Mouse (Mus musculus) megakaryocyte, adult 5-6 weeks (primary cell): ENCODE measurements around the gene Tmprss6. TPM values are rescaled to one million over a fixed set of nuclear protein-coding genes. Genes with fewer than 3 reads are reported as not detected.
A peak's percentile ranks its signal among the peaks of the same experiment; 100 is the strongest.

Experiments
- ATAC-seq: 2 replicates; pipeline ENCODE4 v1.8.0; 2016; ENCODE audit warnings: mild to moderate bottlenecking, inconsistent platforms; ENCODE audit not compliant: poor library complexity, severe bottlenecking
- total RNA-seq, 2 experiments: library from RNA; stranded (forward) in 1 of 2; stranded (reverse) in 1 of 2; fragments of 153-499, 151-499 nt in 1 of 2; fragments of 221-1000, 200-1000 nt in 1 of 2; gene quantifications; 2 replicates each; pipeline versions ENCODE4 v1.2.3 to v1.2.4; 2015 to 2017

Tmprss6 gene
- total RNA-seq, 2 experiments from 2014 or later, result not detected

DNA sequence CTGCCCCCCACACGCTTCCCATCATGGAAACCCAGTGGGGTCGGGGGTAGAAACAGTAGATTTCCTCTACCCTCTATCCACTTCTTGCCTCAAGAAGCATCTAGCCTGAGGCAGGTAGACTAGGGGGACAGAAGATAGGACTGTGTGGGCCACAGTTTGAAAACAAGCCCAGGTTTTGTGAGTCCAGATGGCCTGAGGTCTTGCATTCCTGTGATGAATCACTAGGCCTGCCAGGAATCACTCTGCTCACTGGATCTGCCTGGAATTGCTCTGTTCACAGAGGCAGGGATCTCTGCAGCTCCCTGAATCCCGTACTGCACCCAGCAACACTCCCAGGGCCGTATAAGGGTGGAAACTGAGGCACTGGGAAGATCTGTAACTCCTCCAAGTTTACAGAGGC lies 14.9 kb upstream of the Tmprss6 start:
- no peak for ATAC-seq

DNA sequence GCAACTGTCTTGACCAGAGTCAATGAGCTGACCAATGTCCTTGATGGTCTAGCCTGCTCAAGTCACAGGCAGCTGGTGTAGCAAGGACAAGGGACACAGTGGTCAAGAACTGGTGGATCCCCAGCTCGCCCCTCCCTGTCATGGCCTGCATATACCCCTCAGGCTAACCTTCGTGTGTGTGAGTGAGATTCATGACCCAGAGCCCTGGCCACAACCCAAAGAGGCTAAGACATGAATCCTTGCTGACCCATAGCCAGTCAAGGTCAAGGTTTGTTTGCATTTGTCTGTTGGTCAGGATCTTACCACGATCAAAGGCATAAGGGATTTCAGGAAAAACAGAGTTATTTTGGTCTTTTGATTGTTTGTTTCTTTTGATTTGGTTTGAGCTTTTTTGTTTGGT lies 14.1 kb upstream of the Tmprss6 start:
- ATAC-seq, result no peak

DNA sequence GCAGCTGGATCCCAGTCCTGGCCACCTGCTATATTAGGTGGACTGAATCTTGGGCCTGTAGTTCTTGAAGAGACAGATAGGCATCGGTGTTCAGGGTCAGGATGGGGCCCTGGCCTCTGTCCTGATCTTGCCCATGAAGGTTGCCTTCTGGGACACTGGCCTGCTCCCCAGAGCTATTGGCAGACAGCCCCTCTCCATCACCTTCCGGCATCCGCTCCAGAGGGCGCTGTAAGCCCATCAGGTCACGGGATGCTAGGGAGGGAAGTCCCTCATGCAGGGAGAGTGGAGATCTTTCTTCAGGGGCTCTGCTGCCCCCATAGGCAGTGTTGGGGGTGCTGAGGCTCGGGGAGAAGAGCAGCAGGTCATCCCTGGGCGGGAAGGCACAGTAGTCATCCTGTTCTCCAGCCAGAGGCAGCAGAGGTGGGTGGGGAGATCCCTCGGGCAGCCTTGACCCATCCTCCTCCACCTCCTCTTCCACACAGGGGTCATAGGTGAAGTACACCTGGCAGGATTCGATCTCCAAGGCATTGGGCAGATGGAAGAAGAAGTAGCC lies 13.1 kb upstream of the Tmprss6 start:
- no peak for ATAC-seq

DNA sequence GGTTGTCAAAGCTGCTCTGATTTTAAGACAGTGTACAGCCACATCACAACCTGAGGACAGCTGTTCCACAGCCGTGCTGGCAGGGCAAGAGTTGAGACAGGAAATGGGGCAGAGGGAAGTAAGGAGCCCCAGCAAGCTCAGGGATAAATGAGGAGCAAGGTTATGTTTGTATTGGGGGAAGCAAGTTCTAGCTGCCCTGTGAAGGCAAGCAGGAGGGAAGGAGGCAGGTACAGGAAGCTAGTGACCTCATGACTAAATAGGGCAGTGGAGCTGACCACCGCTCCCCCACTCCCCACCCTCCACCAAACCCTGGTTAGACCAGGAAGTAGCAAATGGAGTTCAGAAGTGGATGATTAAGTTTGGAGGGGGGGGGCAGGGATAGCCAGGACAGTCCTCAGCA lies 12.6 kb upstream of the Tmprss6 start:
- no peak for ATAC-seq

DNA sequence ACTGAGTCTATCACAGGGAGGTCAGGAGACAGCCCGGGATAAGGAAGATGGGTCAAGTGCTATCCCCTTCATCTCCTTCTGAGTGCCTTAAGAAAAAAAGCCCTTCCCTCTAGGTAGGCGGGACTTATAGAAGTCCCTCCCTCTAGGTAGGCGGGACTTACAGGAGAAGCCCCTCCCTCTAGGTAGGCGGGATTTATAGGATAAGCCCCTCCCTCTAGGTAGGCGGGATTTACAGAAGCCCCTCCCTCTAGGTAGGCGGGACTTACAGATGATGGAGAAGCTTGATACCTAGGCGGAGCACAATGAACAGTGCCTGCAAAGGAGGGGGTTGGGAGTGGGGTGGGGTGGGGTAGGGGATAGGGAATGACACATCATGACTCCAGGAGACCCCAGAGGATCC lies 11.7 kb upstream of the Tmprss6 start:
- no peak for ATAC-seq

DNA sequence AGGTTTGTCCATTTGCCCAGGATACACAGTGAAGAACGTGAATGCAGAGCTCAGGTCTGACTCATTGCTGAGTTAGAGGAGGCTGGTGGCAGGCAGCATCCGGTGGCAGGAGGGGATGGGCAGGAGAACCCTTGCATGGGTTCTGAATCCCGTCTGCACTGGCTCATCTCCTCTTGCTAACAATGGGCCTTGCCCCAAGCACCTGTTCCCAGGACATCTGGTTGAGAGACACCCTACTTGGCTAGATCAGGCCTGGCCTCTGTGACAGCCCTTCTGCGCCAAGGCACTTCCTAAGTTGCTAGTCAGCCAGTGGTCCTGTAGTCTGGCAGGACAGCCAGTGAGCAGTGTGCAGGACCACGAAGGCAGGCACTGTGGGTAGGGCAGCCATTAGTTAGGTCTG lies 11.0 kb upstream of the Tmprss6 start:
- no peak for ATAC-seq

DNA sequence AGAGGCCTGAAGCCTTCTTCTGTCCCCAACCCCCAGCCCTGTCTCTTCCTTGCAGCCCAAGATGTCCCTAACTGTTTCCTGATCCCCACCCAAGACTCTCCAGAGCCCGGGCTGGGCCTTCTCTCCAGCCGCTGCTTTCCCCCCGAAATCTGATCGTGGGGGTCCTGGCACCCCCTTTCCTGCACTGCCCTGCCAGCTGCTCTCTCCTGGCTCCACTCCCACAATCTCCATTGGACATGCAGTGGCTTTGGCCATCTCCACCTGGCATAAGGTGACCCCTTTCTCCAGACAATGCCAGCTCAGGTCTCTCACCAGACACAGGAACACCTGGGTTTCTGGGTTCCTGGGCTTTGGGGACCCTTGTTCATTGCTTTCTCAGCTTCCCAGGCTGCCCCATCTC lies 9.6 kb upstream of the Tmprss6 start:
- no peak for ATAC-seq

DNA sequence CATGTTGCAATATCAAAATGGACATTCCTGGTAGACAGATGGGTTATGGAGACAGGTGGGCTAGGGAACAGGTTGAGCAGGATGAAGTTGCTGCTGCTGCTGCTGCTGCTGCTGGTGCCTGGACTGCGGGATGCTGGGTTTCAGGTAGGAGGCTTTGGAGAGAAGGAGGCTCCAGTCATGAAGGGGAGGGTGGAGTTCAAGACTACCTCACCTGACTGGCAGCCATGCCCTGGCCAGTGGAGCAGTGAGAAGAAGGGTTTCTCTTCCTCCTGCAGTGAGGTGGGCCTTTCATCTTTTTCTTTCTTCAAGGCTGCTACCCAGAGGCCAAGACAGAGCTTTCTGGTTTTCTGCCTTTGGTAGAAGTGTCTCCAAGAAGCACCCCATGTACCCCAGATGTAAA lies 8.4 kb upstream of the Tmprss6 start:
- no peak for ATAC-seq

DNA sequence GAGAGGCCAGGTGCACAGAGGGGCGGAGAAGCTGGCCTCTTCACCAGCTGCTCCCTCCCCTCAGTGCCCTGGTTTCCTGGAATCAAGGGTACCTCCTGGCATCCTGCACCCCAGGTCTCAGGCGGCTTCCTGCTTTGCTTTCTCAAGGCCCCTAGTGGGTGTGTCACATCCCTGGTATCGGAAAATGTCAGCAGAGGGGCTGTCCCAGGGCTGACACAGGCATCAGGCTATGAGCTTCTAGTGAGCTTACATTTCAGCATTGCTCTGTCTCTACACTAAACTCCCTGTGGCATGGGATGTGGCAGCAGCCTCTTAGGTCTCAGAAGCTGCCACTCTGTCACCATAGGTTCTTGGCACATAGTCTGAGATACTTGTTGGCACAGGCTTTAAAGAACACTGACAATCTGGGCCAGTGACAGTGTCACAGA lies 7.2 kb upstream of the Tmprss6 start:
- no peak for ATAC-seq

DNA sequence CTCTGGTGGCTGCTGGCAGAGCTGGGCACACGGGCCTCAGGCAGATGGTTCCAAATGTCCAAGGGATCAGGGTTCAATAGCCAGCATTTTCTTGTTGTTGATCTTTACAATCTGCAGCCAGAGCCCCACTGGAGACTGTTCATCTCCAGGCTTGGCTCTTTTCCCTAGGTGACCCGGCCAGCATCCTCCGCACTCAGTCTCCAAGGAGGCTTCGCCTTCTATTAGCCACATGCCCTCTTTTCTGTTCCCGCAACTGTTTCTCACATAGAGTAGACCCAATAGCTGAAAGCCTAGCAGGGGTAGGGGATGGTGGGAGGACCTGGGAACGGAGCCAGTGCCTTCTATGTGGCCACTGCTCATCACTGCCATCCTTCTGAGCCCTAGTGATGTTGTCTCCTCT lies 5.0 kb upstream of the Tmprss6 start:
- no peak for ATAC-seq

DNA sequence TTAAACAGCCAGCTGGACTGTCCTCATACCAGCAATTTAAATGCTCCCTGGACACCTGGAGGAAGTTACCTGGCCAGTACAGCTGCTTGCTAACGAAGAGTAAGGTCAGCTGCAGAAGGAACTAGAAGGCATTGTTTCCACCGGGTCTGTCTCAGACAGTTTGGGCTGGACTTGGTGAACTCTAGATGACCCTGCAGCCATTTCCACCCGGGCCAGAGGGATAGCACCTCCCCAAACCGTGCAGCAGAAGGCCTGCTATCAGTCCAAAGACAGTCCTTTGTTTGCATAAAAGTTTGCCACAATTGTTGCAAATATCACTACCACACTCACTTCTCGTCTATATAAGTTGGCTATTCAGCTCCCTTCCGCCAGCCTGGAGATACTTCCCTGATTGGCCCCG lies 3.5 kb upstream of the Tmprss6 start:
- no peak for ATAC-seq

DNA sequence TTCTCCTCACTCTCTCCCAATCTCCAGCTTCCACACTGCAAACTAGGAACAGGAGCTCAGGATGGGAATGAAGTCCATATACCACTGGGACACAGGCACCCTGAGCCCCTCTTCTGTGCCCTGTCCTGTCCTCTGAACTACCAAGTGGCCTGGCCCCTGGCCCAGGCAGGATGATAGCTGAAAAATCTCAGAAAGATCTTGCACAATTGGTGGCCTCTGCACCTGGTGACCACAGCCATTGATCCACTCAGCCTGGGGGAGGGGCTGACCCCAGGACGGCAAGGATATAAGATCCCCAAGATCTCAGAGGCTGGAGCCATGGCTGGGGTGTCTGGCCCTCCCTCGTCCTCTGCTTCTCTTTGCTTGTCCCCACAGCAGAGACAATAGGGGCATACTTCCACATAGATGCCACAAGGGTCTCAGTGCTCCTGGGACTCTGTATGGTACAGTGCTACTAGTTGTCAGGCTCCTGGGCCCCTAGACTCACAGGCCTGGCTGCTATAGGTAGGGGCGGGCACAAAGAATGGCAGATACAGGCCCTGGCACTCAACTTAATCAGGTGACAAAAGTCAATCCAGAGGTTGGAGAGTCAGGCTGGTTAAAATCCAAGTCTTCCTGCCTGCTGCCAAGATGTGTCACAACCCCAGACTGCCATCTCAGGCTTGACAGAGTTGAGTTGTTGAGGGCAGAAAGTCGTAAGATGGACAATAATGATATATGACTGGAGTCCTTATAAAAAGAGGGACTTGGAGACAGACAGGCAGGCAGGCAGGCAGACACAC lies 2.3 kb upstream of the Tmprss6 start:
- no peak for ATAC-seq

DNA sequence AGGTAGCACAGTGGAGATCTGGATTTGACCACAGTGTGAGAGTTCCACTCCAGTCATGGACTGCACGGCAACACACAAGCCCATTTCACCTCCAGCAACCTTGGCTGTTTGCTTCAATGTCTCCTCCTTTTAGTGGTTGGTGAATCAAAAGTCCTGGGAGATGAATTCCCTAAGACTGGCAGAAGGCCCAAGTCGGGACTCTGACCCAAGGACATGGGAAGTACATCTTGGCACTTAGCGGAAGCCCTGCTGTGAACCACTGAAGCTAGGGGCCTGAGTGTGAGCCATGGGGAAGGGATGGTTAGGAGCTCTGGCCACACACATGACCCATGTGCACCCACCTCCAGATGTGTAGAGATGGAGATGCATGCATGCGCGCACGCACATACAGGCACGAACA lies 864 bp downstream of the Tmprss6 start:
- ATAC-seq, result no peak

DNA sequence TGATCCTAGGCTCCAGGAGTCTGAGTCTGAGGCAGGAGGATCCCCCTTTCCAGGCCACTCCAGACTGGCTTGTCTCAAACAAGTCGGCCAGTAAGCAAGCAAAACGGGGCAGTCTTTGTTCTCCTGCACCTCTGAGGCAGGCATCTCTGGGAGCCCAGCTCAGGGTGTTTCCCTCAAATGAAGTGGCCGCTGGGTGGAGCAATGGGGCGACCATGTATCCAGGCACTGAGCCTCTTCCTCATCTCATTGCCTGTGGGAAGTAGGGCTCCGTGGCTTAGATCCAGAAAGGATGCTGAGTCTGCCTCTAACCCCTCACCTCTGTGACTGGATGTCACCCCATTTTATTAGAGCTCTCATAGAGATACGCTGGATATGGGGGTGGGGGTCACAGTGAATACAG lies 1.6 kb downstream of the Tmprss6 start:
- no peak for ATAC-seq

DNA sequence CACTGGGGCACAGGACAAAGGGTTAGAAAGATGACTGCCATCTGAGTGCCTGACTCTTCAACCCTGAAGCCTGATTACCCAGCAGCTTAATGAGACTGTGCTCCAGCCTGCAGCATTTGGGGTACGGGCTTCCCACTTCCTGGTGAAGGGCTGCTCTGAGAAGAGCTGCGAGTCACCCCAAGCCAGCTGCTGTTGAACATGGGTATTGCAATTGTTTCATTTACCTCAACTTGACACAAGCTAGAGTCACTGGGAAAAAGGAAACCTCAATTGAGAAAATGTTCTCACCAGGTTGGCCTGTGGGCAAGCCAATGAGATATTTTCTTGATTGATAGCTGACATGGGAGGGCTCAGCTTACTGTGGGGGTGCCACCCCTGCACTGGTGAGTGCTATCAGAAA lies 5.5 kb downstream of the Tmprss6 start:
- peak; percentile 21; the same call in 1 of the 2 replicates for ATAC-seq

DNA sequence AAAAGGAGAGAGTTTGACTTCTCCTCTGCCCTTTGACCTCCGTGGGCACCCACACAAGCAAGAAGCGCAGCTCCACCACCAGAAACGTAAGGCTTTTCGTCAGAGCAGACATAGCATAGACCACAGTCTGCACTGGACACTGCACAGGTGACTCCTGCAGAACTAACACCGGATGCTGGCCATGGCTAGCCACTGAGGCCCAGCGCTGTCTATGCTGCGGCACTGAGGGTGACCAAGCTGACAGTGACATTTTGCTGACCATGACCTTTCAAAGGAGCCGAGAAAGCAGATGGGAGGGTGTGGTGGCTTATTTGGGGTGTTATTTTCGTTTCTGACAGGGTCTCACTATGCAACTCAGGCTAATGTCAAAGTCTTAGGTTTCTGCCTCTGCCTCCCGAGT lies 11.2 kb downstream of the Tmprss6 start:
- peak; percentile 43; the same call in 1 of the 2 replicates for ATAC-seq

DNA sequence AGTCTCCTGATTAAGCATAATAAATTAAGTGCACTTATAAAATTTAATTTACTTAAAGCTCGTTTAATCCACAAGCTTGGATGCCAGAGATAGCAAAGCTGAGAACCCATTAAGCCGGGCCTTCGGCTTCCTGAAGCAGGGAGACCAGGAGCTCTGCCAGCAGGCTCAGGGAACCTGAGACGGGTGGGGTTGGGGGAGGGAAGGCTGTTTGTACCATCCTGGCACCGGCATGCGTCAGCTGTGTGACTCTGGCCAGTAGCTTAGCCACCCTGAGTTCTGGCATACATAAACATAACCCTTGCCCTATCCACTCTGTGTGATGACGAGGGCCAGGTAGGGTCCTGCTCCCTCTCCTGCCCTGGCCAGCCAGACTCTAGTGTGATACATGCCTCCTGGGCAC lies 12.4 kb downstream of the Tmprss6 start:
- ATAC-seq, result no peak

DNA sequence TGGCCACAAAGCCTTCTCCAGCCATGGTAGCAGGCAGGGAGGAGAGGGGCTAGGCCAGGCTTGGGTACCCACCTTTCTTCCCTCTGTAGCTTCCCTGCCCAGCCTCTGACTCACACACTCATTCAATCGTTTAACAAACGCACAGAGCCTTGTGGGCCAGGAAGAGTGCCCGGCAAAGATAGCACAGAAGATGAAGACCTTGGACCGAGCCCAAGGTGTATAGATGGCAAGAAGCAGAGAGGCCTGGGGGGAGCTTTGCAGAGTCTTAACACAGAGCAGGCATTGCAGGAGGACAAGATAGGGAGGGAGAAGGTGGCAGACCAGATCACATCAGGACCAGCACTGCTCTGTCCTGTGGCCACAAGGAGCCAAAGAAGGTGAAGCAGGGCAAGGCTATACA lies 13.3 kb downstream of the Tmprss6 start:
- no peak for ATAC-seq

DNA sequence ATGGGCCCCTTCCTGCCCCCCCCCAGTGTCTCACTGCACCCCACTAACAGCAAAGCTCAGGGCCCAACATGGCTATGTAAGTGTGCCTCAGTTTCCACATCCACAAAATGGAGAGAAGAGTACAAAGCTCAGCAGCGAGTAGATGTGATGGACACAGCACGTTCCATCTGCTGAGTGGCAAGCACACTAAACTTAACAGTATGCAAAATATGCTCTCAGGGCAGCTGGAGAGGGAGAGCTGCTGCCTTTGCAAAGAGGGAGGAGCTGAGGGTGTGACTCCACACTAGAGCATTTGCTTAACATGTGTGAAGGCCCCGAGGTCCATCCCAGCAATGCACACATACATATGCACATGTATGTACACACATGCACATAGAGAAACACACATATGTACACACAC lies 15.5 kb downstream of the Tmprss6 start:
- ATAC-seq, result no peak

DNA sequence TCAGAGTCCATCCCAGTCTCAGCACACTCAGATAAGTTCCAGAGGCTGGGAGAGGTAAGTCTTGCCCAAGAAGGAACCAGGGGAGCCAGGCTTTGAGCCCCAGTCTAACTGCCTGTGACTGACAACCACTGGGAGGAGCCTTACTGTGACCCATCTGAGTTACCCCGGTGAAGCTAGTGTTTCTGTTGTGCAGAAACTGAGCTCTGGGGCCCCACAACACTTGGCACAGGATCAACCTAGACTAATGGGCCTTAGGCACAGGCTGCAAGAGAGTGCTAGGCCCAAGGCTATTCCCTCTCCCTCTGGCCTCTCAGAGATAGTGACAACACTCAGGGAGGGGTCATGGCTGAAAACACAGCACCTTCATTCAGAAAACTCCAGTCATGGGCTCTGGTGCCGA lies 17.2 kb downstream of the Tmprss6 start:
- no peak for ATAC-seq

DNA sequence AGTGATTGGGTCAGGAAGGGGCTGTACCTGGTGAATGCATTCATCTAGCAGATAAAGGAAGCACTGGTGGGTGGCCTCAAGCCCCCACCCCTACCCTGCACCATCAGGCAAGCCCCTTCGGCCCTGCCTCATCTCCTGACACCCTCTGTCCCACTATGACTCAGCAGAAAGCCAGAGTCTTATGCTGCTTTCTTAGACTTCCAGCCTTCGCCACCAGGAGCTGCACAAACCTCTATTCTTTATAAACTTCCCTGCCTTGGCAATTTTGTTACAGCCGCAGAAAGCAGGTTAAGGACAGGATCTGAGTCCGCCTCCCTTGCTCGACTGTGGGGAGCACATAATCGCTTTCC lies 18.0 kb downstream of the Tmprss6 start:
- no peak for ATAC-seq

DNA sequence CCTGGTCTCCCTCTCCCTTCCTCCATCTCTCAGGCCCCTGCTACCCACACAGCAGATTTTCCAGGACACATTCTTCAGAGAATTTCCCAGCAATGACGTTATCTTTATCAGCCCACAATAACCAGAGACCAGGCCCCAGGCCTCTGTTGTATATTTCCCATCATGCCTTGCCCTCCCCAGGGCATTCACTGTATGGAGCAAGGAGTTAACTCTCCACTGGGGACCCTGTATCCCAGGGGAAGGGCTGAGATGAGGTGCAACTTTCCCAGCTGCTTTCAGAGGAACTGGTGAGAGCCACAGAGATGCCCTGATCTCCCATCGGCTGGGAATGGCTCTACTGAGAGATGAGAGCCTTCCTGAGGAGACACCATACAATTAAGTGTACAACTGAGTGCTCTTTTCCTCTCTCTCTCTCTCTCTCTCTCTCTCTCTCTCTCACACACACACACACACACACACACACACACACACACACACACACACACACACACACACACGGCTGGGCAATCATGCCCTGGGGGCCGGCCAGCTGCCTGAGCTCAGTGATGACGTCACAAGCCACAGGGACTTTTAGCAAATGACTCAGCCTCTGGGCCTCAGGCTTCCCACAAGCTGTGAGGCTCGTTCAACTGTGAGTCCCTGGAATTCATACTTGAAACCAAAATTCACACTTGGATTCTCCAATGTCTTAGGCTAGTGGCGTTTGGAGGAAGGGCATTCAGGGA lies 18.6 kb downstream of the Tmprss6 start:
- peak; percentile 67 for ATAC-seq
